Mouse (Mus musculus) hindbrain, embryonic 11.5 days (tissue): ENCODE measurements around the gene Slc16a1. TPM values are rescaled to one million over a fixed set of nuclear protein-coding genes. Genes with fewer than 3 reads are reported as not detected.

Experiments used
- ATAC-seq: fragments of 200-750 bp; cut with Nextera tagmentation; 2 replicates; pipeline ENCODE4 v1.8.0; 2017; ENCODE audit warnings: mild to moderate bottlenecking, moderate TSS enrichment, moderate library complexity; ENCODE audit not compliant: low FRiP score
- DNase-seq: peaks from one replicate; pipeline ENCODE4 v3.0.0-alpha.2; 2015; ENCODE audit warnings: low spot score
- H3K27ac ChIP-seq: fragments of 300-500 bp; sonication (generic); 2 replicates; pipeline ENCODE4 v1.5.1; 2014; ENCODE audit warnings: mild to moderate bottlenecking, low read depth, low read length
- H3K27me3 ChIP-seq: fragments of 300-500 bp; sonication (generic); 2 replicates; pipeline ENCODE4 v1.6.1; 2014; ENCODE audit warnings: mild to moderate bottlenecking, low read length, moderate library complexity, mixed read lengths; ENCODE audit not compliant: control insufficient read depth, insufficient read depth
- H3K36me3 ChIP-seq: fragments of 300-500 bp; sonication (generic); 2 replicates; pipeline ENCODE4 v1.6.1; 2014; ENCODE audit warnings: mild to moderate bottlenecking, low read length, moderate library complexity, mixed read lengths; ENCODE audit not compliant: control insufficient read depth, insufficient read depth
- H3K4me1 ChIP-seq: fragments of 300-500 bp; sonication (generic); replicated peaks from 2 replicates; pipeline ENCODE4 v1.6.1; 2014; ENCODE audit warnings: low read length, mixed read lengths; ENCODE audit not compliant: control insufficient read depth, insufficient read depth
- H3K4me2 ChIP-seq: fragments of 300-500 bp; sonication (generic); replicated peaks from 2 replicates; pipeline ENCODE4 v1.6.1; 2014; ENCODE audit warnings: mild to moderate bottlenecking, low read depth, low read length
- H3K4me3 ChIP-seq: fragments of 300-500 bp; sonication (generic); 2 replicates; pipeline ENCODE4 v1.5.1; 2014; ENCODE audit warnings: low read depth, low read length
- H3K9ac ChIP-seq: fragments of 300-500 bp; sonication (generic); 2 replicates; pipeline ENCODE4 v1.6.1; 2014; ENCODE audit warnings: low read depth, low read length
- H3K9me3 ChIP-seq: fragments of 300-500 bp; sonication (generic); 2 replicates; pipeline ENCODE4 v1.6.1; 2016; ENCODE audit warnings: low read length; ENCODE audit not compliant: control insufficient read depth
- WGBS: fragments of 180-500 bp; shearing (Covaris S2); extraction: QIAGEN DNeasy Blood & Tissue Kit; methylation state at CpG from one replicate; pipeline ENCODE4 v1.1.7; 2014; 5-methylcytosine and 5-hydroxymethylcytosine counted together
- polyA plus RNA-seq: library from polyadenylated mRNA; unstranded; fragments of >200 nt; fragmentation: Nextera tagmentation; extraction: Ambion mirVana; gene quantifications from 2 replicates; pipeline ENCODE4 v1.2.1, GENCODE M21; 2014

Gene Slc16a1
- polyA plus RNA-seq, 1 experiment from 2014 or later, result 31.7 TPM

- WGBS, result 87% methylated on average over 2 of the region's 2 CpGs
These were observed 2.0 kb upstream of the Slc16a1 start for GRCm38 (mm10) chr3:104636491-104636890.

GRCm38 (mm10) chr3:104637427-104638402 is 753 bp upstream of the Slc16a1 start:
- no peaks in the 10 kb centered on the region for H3K9me3 ChIP-seq
- peak overlapping the region; percentile 93 for H3K4me2 ChIP-seq
- H3K4me1 ChIP-seq, result 0 out of 2 replicates have a peak, but pooled peaks cover 2% of the 10 kb centered on the region
- DNase-seq (no peak), ATAC-seq (peak; percentile 72; the same call in 1 of the 2 replicates)
- WGBS, result 13% methylated on average over 38 of the region's 38 CpGs
- peak overlapping the region; percentile 81 for H3K9ac ChIP-seq
- H3K4me3 ChIP-seq, result peak overlapping the region; percentile 92
- no peak overlapping the region for H3K27ac ChIP-seq
- no peaks in the 10 kb centered on the region for H3K36me3 ChIP-seq
- H3K27me3 ChIP-seq, result no peaks in the 10 kb centered on the region

More at GRCm38 (mm10) chr3:104636491-104636890, 2.0 kb upstream of the Slc16a1 start:
- Histone ChIP-seq H3K4me2 (no peak overlapping the region), H3K4me1 (0 out of 2 replicates have a peak, but pooled peaks cover 2% of the 10 kb centered on the region), H3K9ac (no peak overlapping the region), H3K27me3 (no peaks in the 10 kb centered on the region), H3K9me3 (no peaks in the 10 kb centered on the region), H3K27ac (no peak overlapping the region), H3K36me3 (no peaks in the 10 kb centered on the region), H3K4me3 (no peak overlapping the region)
- no peak for DNase-seq
- no peak for ATAC-seq

- H3K4me2 ChIP-seq, result peak overlapping the region; percentile 93
- ATAC-seq (peak; percentile 74), DNase-seq (peak; percentile 65)
- H3K9me3 ChIP-seq, result no peaks in the 10 kb centered on the region
- no peaks in the 10 kb centered on the region for H3K36me3 ChIP-seq
- H3K27me3 ChIP-seq, result no peaks in the 10 kb centered on the region
- H3K4me1 ChIP-seq, result 0 out of 2 replicates have a peak, but pooled peaks cover 2% of the 10 kb centered on the region
- peak overlapping the region; percentile 47; the same call in 1 of the 2 replicates for H3K27ac ChIP-seq
- H3K9ac ChIP-seq, result peak overlapping the region; percentile 81
- peak overlapping the region; percentile 92 for H3K4me3 ChIP-seq
- 0% methylated on average over 48 of the region's 58 CpGs for WGBS
These were observed 672 bp downstream of the Slc16a1 start for GRCm38 (mm10) chr3:104638932-104639748.

- Histone ChIP-seq H3K4me2 (peak overlapping the region; percentile 93), H3K36me3 (no peaks in the 10 kb centered on the region), H3K4me3 (peak overlapping the region; percentile 92), H3K9ac (peak overlapping the region; percentile 81; the same call in 1 of the 2 replicates), H3K4me1 (0 out of 2 replicates have a peak, but pooled peaks cover 2% of the 10 kb centered on the region), H3K27me3 (no peaks in the 10 kb centered on the region), H3K9me3 (no peaks in the 10 kb centered on the region), H3K27ac (no peak overlapping the region)
- DNase-seq, result no peak
- 18% methylated on average over 10 of the region's 10 CpGs for WGBS
- no peak for ATAC-seq
These were observed 1.4 kb downstream of the Slc16a1 start for GRCm38 (mm10) chr3:104639749-104640368.

- no peak for ATAC-seq
- H3K4me3 ChIP-seq, result no peak overlapping the region
- H3K9me3 ChIP-seq, result no peaks in the 10 kb centered on the region
- no peak overlapping the region for H3K4me2 ChIP-seq
- no peaks in the 10 kb centered on the region for H3K36me3 ChIP-seq
- DNase-seq, result no peak
- no peaks in the 10 kb centered on the region for H3K27me3 ChIP-seq
- 0 out of 2 replicates have a peak, but pooled peaks cover 2% of the 10 kb centered on the region for H3K4me1 ChIP-seq
- no peak overlapping the region for H3K27ac ChIP-seq
- no peak overlapping the region for H3K9ac ChIP-seq
These were observed 2.4 kb downstream of the Slc16a1 start for GRCm38 (mm10) chr3:104640855-104641254.

GRCm38 (mm10) chr3:104641313-104641712 is 2.8 kb downstream of the Slc16a1 start:
- Histone ChIP-seq H3K27me3 (no peaks in the 10 kb centered on the region), H3K27ac (no peak overlapping the region), H3K4me1 (0 out of 2 replicates have a peak, but pooled peaks cover 2% of the 10 kb centered on the region), H3K36me3 (no peaks in the 10 kb centered on the region), H3K9ac (no peak overlapping the region), H3K4me2 (no peak overlapping the region), H3K9me3 (no peaks in the 10 kb centered on the region), H3K4me3 (no peak overlapping the region)
- 64% methylated on average over 1 of the region's 1 CpGs for WGBS
- ATAC-seq, result no peak
- no peak for DNase-seq

GRCm38 (mm10) chr3:104643113-104643512 is 4.6 kb downstream of the Slc16a1 start:
- Histone ChIP-seq H3K9ac (no peak overlapping the region), H3K27ac (no peak overlapping the region), H3K36me3 (no peaks in the 10 kb centered on the region), H3K27me3 (no peaks in the 10 kb centered on the region), H3K4me1 (0 out of 2 replicates have a peak, but pooled peaks cover 2% of the 10 kb centered on the region), H3K4me2 (no peak overlapping the region), H3K9me3 (no peaks in the 10 kb centered on the region), H3K4me3 (no peak overlapping the region)
- WGBS, result 89% methylated on average over 4 of the region's 4 CpGs
- ATAC-seq (no peak), DNase-seq (no peak)

GRCm38 (mm10) chr3:104643810-104644270 is 5.4 kb downstream of the Slc16a1 start:
- H3K4me3 ChIP-seq, result no peak overlapping the region
- DNase-seq (peak; percentile 67), ATAC-seq (peak; percentile 63; the same call in 1 of the 2 replicates)
- no peak overlapping the region for H3K9ac ChIP-seq
- no peaks in the 10 kb centered on the region for H3K36me3 ChIP-seq
- no peaks in the 10 kb centered on the region for H3K9me3 ChIP-seq
- no peak overlapping the region for H3K27ac ChIP-seq
- H3K27me3 ChIP-seq, result no peaks in the 10 kb centered on the region
- H3K4me1 ChIP-seq, result 0 out of 2 replicates have a peak, but pooled peaks cover 2% of the 10 kb centered on the region
- H3K4me2 ChIP-seq, result no peak overlapping the region
- WGBS, result 7% methylated on average over 2 of the region's 2 CpGs
